Mouse (Mus musculus) spleen, postnatal 36 days (tissue): Measurements from ENCODE around the gene Krcc1.
"Not testable (repeated sequence)": the region's sequence is repeated elsewhere in the genome, so short reads cannot be mapped to it uniquely, and the experiment has no call there.

Source experiments
- DNase-seq, 2 experiments: peaks; one replicate each; pipeline ENCODE4 v3.0.0; 2022; ENCODE audit warnings: low spot score in 2 of 2, mixed read lengths in 1 of 2

The Krcc1 gene

GRCm38 (mm10) chr6:71331491-71331890, 60.0 kb downstream of the Krcc1 start:
- not testable (repeated sequence) for DNase-seq

GRCm38 (mm10) chr6:71332236-71332965, 60.9 kb downstream of the Krcc1 start:
- DNase-seq = no peak

- DNase-seq = no peak
Observed at GRCm38 (mm10) chr6:71333031-71333430, 61.6 kb downstream of the Krcc1 start.

- no peak for DNase-seq
Observed at GRCm38 (mm10) chr6:71333578-71334273, 62.2 kb downstream of the Krcc1 start.
